Mouse (Mus musculus): ENCODE results near the gene Kcnip1.

GRCm38 (mm10) chr11:33736426-33736825 lies 256.5 kb downstream of the Kcnip1 start:
- TF ChIP-seq POLR2A (IDR thresholded peaks at IDR 0.05; ENCODE audit: low read depth, low read length) (no peak), CTCF (IDR thresholded peaks at IDR 0.05; ENCODE audit: extremely low read depth, insufficient read depth, insufficient read length, insufficient replicate concordance) (no peak)
